Mouse (Mus musculus): Measurements from ENCODE around the gene Tuba3a. TPM values are rescaled to one million over a fixed set of nuclear protein-coding genes. Genes with fewer than 3 reads are reported as not detected.

Tuba3a gene
- total and polyA plus RNA-seq, 3 experiments, result not detected

DNA sequence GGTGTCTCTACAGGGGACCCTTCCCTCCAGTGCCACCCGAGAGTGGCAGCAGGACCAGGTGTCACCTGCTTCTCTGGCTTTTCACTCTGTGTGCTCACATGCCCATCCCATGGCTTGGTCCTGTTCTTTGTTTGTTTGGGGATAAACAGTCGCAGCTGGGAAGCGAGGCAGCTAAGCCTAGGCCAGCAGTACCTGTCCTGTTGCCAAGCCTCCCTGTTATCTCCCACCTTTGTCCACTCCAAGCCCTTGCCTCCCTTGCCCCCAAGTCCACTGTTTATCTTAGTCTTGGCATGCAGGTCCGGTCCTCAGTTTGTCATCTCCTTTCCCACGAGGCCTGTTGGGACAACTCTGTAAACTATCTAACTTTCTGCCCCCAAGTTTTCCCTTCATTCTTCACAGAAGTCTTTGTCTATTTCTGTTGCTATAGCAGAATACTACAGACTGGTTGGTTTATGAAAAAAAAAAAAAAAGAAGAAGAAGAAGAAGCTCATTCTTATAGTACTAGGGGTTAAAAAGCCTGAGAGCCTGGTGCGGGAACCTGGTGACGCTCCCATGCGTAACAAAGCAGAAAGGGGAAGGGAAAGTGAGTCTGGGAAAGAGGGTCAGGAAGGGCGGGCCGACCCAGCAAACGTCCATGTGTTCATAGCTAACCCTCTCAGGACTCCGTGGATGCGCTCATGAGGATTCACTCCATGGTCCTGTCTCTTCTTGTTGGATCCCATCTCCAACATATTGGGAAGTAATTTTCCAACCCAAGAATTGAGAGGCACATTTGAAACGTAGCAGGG, 47.5 kb upstream of the Tuba3a start:
- H3K27me3 ChIP-seq (replicated peaks), result peaks cover 88% of the 10 kb centered on the region
- TF ChIP-seq ZNF384 (IDR thresholded peaks at IDR 0.05; ENCODE audit: low read depth, low read length), result no peak
- no peak for TF ChIP-seq POLR2AphosphoS2 (IDR thresholded peaks at IDR 0.05; ENCODE audit: low read depth, low read length)
- TF ChIP-seq HCFC1 (IDR thresholded peaks at IDR 0.05; ENCODE audit: low read depth, low read length), result no peak
- no peak for TF ChIP-seq JUN (IDR thresholded peaks at IDR 0.05; ENCODE audit: insufficient read depth, low read depth, low read length)
- TF ChIP-seq MXI1 (IDR thresholded peaks at IDR 0.05; ENCODE audit: low read depth, low read length), result no peak
- no peak for DNase-seq (ENCODE audit: extremely low read depth)
- H3K79me2 ChIP-seq (replicated peaks; ENCODE audit: control insufficient read depth, extremely low read depth, insufficient read depth, poor library complexity, severe bottlenecking), result no peaks in the 10 kb centered on the region
- dilution Hi-C loops (cut with MboI; ENCODE audit: extremely low pct_ligation_motif_present, extremely low pct_unique_long_range_greater_than_20kb, low sequenced_read_pairs) (no loop called here), in situ Hi-C loops (cut with MboI; ENCODE audit: low pct_ligation_motif_present, low pct_unique_long_range_greater_than_20kb, low sequenced_read_pairs) (no loop called here)
- no peak overlapping the region for H3K9ac ChIP-seq (ENCODE audit: insufficient read depth, low read depth)
- no peaks in the 10 kb centered on the region for H3K4me1 ChIP-seq (ENCODE audit: control insufficient read depth in 1 of 2, insufficient read depth in 2 of 2)
- H3K9me3 ChIP-seq (replicated peaks; ENCODE audit: low read length), result no peaks in the 10 kb centered on the region
- H3K36me3 ChIP-seq (replicated peaks in 1 of 2; ENCODE audit: control insufficient read depth in 1 of 2, insufficient read depth in 1 of 2, low read length in 1 of 2), result no peaks in the 10 kb centered on the region
- H3K27ac ChIP-seq (ENCODE audit: insufficient read depth, low read depth), result no peak overlapping the region
- no peak overlapping the region for H3K4me2 ChIP-seq (ENCODE audit: insufficient read depth, low read depth, poor library complexity, severe bottlenecking)
- H3K4me3 ChIP-seq (replicated peaks in 1 of 3; ENCODE audit: low read depth in 2 of 3, low read length in 2 of 3, poor library complexity in 1 of 3), result no peak overlapping the region

DNA sequence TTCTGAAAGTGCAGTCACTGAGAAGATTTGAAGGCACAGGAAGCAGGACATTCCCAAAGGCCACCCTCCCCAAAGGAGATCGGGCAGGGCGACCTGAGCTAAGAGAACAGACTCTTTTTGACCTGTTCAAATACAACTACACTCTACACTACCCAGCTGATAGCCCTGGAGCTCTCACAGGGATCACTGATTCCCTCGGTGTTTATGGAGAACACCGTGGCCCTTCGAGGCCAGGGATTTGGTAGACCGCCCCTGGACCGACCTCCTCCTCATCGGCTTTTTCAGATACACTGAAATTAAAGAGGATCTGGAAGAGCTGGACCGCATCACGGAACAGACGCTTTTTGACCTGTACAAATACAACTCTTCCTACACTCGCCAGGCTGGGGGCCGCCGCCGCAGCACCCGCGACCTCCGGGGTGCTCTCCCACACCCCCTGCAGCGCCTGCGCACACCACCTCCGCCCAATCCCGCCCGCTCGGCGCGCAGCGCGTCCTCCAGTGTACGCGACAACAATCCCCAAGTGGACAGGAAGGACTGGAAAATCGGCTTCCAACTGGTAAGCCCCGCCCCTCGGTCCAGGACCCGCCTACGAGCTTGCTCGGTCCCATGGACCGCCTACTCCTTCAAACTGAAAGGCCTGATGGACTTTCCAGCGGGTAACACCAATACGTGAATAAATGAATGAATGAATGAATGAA, 44.9 kb upstream of the Tuba3a start:
- no peaks in the 10 kb centered on the region for H3K36me3 ChIP-seq (replicated peaks in 1 of 2; ENCODE audit: control insufficient read depth in 1 of 2, insufficient read depth in 1 of 2, low read length in 1 of 2)
- no peak overlapping the region for H3K27ac ChIP-seq (ENCODE audit: insufficient read depth, low read depth)
- in situ Hi-C loops (cut with MboI; ENCODE audit: low pct_ligation_motif_present, low pct_unique_long_range_greater_than_20kb, low sequenced_read_pairs) (no loop called here), dilution Hi-C loops (cut with MboI; ENCODE audit: extremely low pct_ligation_motif_present, extremely low pct_unique_long_range_greater_than_20kb, low sequenced_read_pairs) (no loop called here)
- H3K9ac ChIP-seq (ENCODE audit: insufficient read depth, low read depth), result no peak overlapping the region
- H3K4me3 ChIP-seq (replicated peaks in 1 of 3; ENCODE audit: low read depth in 2 of 3, low read length in 2 of 3, poor library complexity in 1 of 3), result peak overlapping the region in 1 of 3 experiments; percentile 17
- H3K79me2 ChIP-seq (replicated peaks; ENCODE audit: control insufficient read depth, extremely low read depth, insufficient read depth, poor library complexity, severe bottlenecking), result no peaks in the 10 kb centered on the region
- no peak for DNase-seq (ENCODE audit: extremely low read depth)
- H3K27me3 ChIP-seq (replicated peaks), result peaks cover 89% of the 10 kb centered on the region
- H3K4me1 ChIP-seq (ENCODE audit: control insufficient read depth in 1 of 2, insufficient read depth in 2 of 2), result no peaks in the 10 kb centered on the region
- H3K4me2 ChIP-seq (ENCODE audit: insufficient read depth, low read depth, poor library complexity, severe bottlenecking), result peak overlapping the region; percentile 7; the same call in 1 of the 2 replicates
- TF ChIP-seq MAZ (IDR thresholded peaks at IDR 0.05; ENCODE audit: low read depth, low read length) (no peak), BHLHE40 (IDR thresholded peaks at IDR 0.05; ENCODE audit: low read depth, low read length) (no peak), MXI1 (IDR thresholded peaks at IDR 0.05; ENCODE audit: low read depth, low read length) (no peak), GABPA (IDR thresholded peaks at IDR 0.05; ENCODE audit: insufficient replicate concordance, low read depth, low read length) (no peak)
- no peaks in the 10 kb centered on the region for H3K9me3 ChIP-seq (replicated peaks; ENCODE audit: low read length)

DNA sequence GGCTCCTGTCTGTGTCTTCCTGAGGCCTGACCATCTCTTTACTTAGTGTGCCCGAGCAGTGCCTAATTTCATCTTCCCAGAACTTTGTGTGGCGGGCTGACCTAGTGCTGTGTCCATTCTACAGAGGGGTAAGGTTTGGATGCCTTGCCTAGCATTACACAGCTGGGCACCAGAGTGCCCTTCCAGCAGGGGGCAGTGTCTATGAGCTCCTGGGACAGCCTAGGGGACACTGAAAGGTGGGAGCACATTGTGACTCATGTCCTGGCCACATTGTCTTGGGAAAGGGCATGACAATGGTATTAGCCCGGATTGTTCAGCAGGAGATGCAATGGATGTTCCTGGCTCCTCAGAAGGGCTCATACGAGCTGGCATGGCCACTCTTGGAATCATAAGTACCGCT, 42.4 kb upstream of the Tuba3a start:
- Histone ChIP-seq H3K9ac (ENCODE audit: insufficient read depth, low read depth) (no peak overlapping the region), H3K9me3 (replicated peaks; ENCODE audit: low read length) (no peaks in the 10 kb centered on the region), H3K36me3 (replicated peaks in 1 of 2; ENCODE audit: control insufficient read depth in 1 of 2, insufficient read depth in 1 of 2, low read length in 1 of 2) (no peaks in the 10 kb centered on the region), H3K4me3 (replicated peaks in 1 of 3; ENCODE audit: low read depth in 2 of 3, low read length in 2 of 3, poor library complexity in 1 of 3) (no peak overlapping the region), H3K79me2 (replicated peaks; ENCODE audit: control insufficient read depth, extremely low read depth, insufficient read depth, poor library complexity, severe bottlenecking) (no peaks in the 10 kb centered on the region), H3K4me2 (ENCODE audit: insufficient read depth, low read depth, poor library complexity, severe bottlenecking) (no peak overlapping the region), H3K27ac (ENCODE audit: insufficient read depth, low read depth) (no peak overlapping the region), H3K27me3 (replicated peaks) (peaks cover 92% of the 10 kb centered on the region), H3K4me1 (ENCODE audit: control insufficient read depth in 1 of 2, insufficient read depth in 2 of 2) (no peaks in the 10 kb centered on the region)
- in situ Hi-C loops (cut with MboI; ENCODE audit: low pct_ligation_motif_present, low pct_unique_long_range_greater_than_20kb, low sequenced_read_pairs), result no loop called here
- dilution Hi-C loops (cut with MboI; ENCODE audit: extremely low pct_ligation_motif_present, extremely low pct_unique_long_range_greater_than_20kb, low sequenced_read_pairs), result no loop called here
- TF ChIP-seq SMC3 (IDR thresholded peaks at IDR 0.05; ENCODE audit: low read depth, low read length) (peak; percentile 38), CTCF (conservative IDR thresholded peaks at IDR 0.05 in 1 of 2, IDR thresholded peaks at IDR 0.05 in 1 of 2; ENCODE audit: low read depth in 2 of 2, low read length in 2 of 2) (peak; percentile 44 to 58), PAX5 (IDR thresholded peaks at IDR 0.05; ENCODE audit: low read length) (no peak), RAD21 (IDR thresholded peaks at IDR 0.05; ENCODE audit: low read depth, low read length) (peak; percentile 17)
- DNase-seq (ENCODE audit: extremely low read depth), result peak; percentile 12

All from CH12.LX (cell line).